Mouse (Mus musculus) retina, postnatal 1 day (tissue): ENCODE measurements at regions not wholly inside any gene's neighbourhood (a gene's known extent, or its start where the extent isn't known, plus 50 kb on each side); places are given as distances from the start of the nearest gene placed in this dataset.
A peak's percentile ranks its signal among the peaks of the same experiment; 100 is the strongest.

ENCODE experiments used
- DNase-seq: peaks from one replicate; pipeline ENCODE4 v3.0.0-alpha.2; 2012

DNA sequence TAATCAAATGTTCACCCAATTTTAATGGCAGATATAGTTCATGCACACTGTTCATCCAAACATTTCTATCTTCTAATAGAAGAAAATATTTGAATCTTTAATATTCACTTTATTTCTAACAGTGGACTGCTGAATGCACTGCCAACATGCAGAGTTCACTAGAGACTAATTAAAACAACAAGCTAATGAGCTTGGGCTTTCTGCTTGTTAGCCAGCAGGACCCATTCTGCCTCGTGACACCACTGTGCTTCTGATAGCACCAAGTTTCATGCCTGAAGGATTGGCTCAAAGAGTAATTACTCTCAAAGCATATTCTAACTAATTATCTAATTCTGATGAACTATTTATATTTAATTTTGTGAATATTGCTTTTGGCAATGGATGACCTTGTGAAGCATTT, 1532.8 kb upstream of the Cntnap5a start:
- DNase-seq: peak; percentile 1

DNA sequence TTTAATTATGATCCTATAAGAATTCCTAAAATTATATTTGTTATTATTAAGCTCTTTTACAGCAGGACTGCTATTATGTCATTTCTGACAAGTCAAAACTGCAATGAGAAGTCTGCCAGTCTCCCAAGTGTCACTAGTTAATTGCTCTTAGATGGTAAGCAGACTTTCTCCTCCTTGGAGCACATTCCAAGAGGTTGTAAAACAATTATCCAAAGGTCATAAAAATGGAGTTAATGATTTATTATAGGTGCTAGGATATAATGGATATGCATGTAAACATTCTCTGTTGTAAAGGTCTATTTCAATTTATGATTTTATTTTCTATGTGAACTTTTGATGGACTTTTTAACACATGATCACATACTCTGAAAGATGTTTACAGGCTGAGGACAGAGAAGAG, 1531.7 kb upstream of the Cntnap5a start:
- no peak for DNase-seq
